In genomic region chr12:108887077-108887476, GRCm38 (mm10) we compare ENCODE assay signal across 12 mouse cellular contexts.
"Had no signal": no experiment of that assay in that cellular context is flagged by ENCODE, and none has a peak within 500 bp of the region (broad histone marks: within the 10 kb centered on the region; RNA-seq: fewer than 3 reads in every experiment).

No protein-coding gene starts in this region.

- H3K27me3 ChIP-seq: limb, embryonic 13.5 days; midbrain, embryonic 13.5 days had no signal

- H3K9me3 ChIP-seq: limb, embryonic 13.5 days; midbrain, embryonic 13.5 days had no signal

- H3K4me1 ChIP-seq: limb, embryonic 13.5 days had no signal

- ATAC-seq: hindbrain, embryonic 16.5 days; inflammation-experienced regulatory T-cells, adult 6 months; midbrain, embryonic 13.5 days had no signal

- H3K9ac ChIP-seq: limb, embryonic 13.5 days; midbrain, embryonic 13.5 days had no signal

- DNase-seq: kidney, adult 9 months; kidney, postnatal 36 days; left cerebral cortex, postnatal 4 days; lung, adult 18-20 months; lung, postnatal 36 days; right cerebral cortex, postnatal 14 days; thymus, postnatal 4 days had no signal

- H3K4me2 ChIP-seq: limb, embryonic 13.5 days; midbrain, embryonic 13.5 days had no signal

- H3K4me3 ChIP-seq: limb, embryonic 13.5 days; midbrain, embryonic 13.5 days had no signal

- H3K27ac ChIP-seq: kidney, postnatal 0 days; limb, embryonic 13.5 days; midbrain, embryonic 13.5 days had no signal
